Mouse (Mus musculus): Measurements from ENCODE around the gene Thsd7a. TPM values are rescaled to one million over a fixed set of nuclear protein-coding genes. Genes with fewer than 3 reads are reported as not detected.

The Thsd7a gene
- total and polyA plus RNA-seq, 3 experiments, result 0.30 TPM; not detected in 2

DNA sequence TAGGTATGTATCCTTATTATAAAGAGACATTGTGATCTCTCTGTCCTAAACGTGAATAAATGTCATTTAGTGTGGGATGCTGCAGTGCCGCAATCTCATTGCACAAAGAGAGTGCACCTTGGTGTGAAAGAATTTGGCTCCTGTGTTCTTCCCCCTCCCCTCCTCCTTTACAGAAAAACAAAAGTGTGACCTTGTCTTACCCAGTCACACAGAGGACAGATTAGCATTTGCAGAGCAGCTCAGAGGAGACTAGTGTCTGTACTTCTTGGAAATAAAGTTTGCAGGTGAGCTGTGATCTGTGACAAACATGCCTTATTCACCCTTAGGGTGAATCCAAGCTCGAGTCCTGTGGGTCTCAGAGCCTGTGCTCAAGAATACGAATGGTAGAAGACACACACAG, 332.2 kb downstream of the Thsd7a start:
- no peak overlapping the region for H3K9ac ChIP-seq (ENCODE audit: insufficient read depth, low read depth)
- no peaks in the 10 kb centered on the region for H3K27me3 ChIP-seq (replicated peaks)
- no peak for TF ChIP-seq RCOR1 (conservative IDR thresholded peaks at IDR 0.05; ENCODE audit: low read depth, low read length)
- TF ChIP-seq MAX (IDR thresholded peaks at IDR 0.05; ENCODE audit: low read length), result no peak
- no peak for TF ChIP-seq RAD21 (IDR thresholded peaks at IDR 0.05; ENCODE audit: low read depth, low read length)
- no peak for TF ChIP-seq PAX5 (IDR thresholded peaks at IDR 0.05; ENCODE audit: low read length)
- TF ChIP-seq NELFE (IDR thresholded peaks at IDR 0.05; ENCODE audit: low read depth, low read length), result no peak
- no peak for TF ChIP-seq IRF4 (IDR thresholded peaks at IDR 0.05; ENCODE audit: low read depth, low read length)
- no peak for TF ChIP-seq NRF1 (IDR thresholded peaks at IDR 0.05; ENCODE audit: low read depth, low read length)
- no peak for TF ChIP-seq MAZ (IDR thresholded peaks at IDR 0.05; ENCODE audit: low read depth, low read length)
- no peak for TF ChIP-seq JUN (IDR thresholded peaks at IDR 0.05; ENCODE audit: insufficient read depth, low read depth, low read length)
- no peak for TF ChIP-seq CTCF (conservative IDR thresholded peaks at IDR 0.05 in 1 of 2, IDR thresholded peaks at IDR 0.05 in 1 of 2; ENCODE audit: low read depth in 2 of 2, low read length in 2 of 2)
- H3K9me3 ChIP-seq (replicated peaks; ENCODE audit: low read length), result no peaks in the 10 kb centered on the region
- in situ Hi-C loops (cut with MboI; ENCODE audit: low pct_ligation_motif_present, low pct_unique_long_range_greater_than_20kb, low sequenced_read_pairs), result no loop called here
- no peak overlapping the region for H3K27ac ChIP-seq (ENCODE audit: insufficient read depth, low read depth)
- no peak overlapping the region for H3K4me2 ChIP-seq (ENCODE audit: insufficient read depth, low read depth, poor library complexity, severe bottlenecking)
- H3K36me3 ChIP-seq (replicated peaks in 1 of 2; ENCODE audit: control insufficient read depth in 1 of 2, insufficient read depth in 1 of 2, low read length in 1 of 2), result no peaks in the 10 kb centered on the region
- DNase-seq (ENCODE audit: extremely low read depth), result no peak
- no peak overlapping the region for H3K4me3 ChIP-seq (replicated peaks in 1 of 3; ENCODE audit: low read depth in 2 of 3, low read length in 2 of 3, poor library complexity in 1 of 3)
- dilution Hi-C loops (cut with MboI; ENCODE audit: extremely low pct_ligation_motif_present, extremely low pct_unique_long_range_greater_than_20kb, low sequenced_read_pairs), result no loop called here
- H3K4me1 ChIP-seq (ENCODE audit: control insufficient read depth in 1 of 2, insufficient read depth in 2 of 2), result peaks cover 0 to 16% of the 10 kb centered on the region in 2 experiments; a peak in 2 of 4 replicates
- H3K79me2 ChIP-seq (replicated peaks; ENCODE audit: control insufficient read depth, extremely low read depth, insufficient read depth, poor library complexity, severe bottlenecking), result no peaks in the 10 kb centered on the region

DNA sequence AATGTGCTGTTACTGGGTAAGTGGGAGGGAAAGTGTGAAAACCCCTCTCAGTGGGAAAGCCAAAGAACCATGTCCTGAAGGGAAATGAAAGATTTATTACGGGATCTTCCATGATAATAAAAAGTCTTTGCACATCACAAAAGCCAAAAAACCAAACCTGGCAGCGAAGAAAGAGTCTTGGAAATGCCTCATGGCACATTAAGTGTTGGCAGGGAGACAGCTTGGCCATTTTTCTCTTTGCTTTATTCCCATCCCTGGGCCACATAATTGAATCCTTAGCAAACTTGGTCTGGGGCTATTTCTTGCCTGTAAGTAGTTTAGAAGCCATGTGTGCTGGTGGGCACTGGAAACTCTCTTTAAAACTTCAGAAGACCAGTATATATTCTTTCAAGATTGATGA, 344.8 kb downstream of the Thsd7a start:
- Histone ChIP-seq H3K9ac (ENCODE audit: insufficient read depth, low read depth) (no peak overlapping the region), H3K27me3 (replicated peaks) (no peaks in the 10 kb centered on the region), H3K79me2 (replicated peaks; ENCODE audit: control insufficient read depth, extremely low read depth, insufficient read depth, poor library complexity, severe bottlenecking) (no peaks in the 10 kb centered on the region), H3K27ac (ENCODE audit: insufficient read depth, low read depth) (no peak overlapping the region), H3K36me3 (replicated peaks in 1 of 2; ENCODE audit: control insufficient read depth in 1 of 2, insufficient read depth in 1 of 2, low read length in 1 of 2) (no peaks in the 10 kb centered on the region), H3K4me3 (replicated peaks in 1 of 3; ENCODE audit: low read depth in 2 of 3, low read length in 2 of 3, poor library complexity in 1 of 3) (no peak overlapping the region), H3K4me2 (ENCODE audit: insufficient read depth, low read depth, poor library complexity, severe bottlenecking) (no peak overlapping the region), H3K4me1 (ENCODE audit: control insufficient read depth in 1 of 2, insufficient read depth in 2 of 2) (no peaks in the 10 kb centered on the region), H3K9me3 (replicated peaks; ENCODE audit: low read length) (no peaks in the 10 kb centered on the region)
- no peak for DNase-seq (ENCODE audit: extremely low read depth)
- in situ Hi-C loops (cut with MboI; ENCODE audit: low pct_ligation_motif_present, low pct_unique_long_range_greater_than_20kb, low sequenced_read_pairs) (no loop called here), dilution Hi-C loops (cut with MboI; ENCODE audit: extremely low pct_ligation_motif_present, extremely low pct_unique_long_range_greater_than_20kb, low sequenced_read_pairs) (no loop called here)
- TF ChIP-seq UBTF (IDR thresholded peaks at IDR 0.05; ENCODE audit: low read depth, low read length) (no peak), EP300 (IDR thresholded peaks at IDR 0.05; ENCODE audit: low read length) (no peak), ZKSCAN1 (IDR thresholded peaks at IDR 0.05; ENCODE audit: borderline replicate concordance, low read depth, low read length) (no peak), JUND (conservative IDR thresholded peaks at IDR 0.05; ENCODE audit: low read depth, low read length) (no peak), SIN3A (IDR thresholded peaks at IDR 0.05; ENCODE audit: low read length) (no peak), TCF12 (IDR thresholded peaks at IDR 0.05; ENCODE audit: low read depth, low read length) (no peak), MXI1 (IDR thresholded peaks at IDR 0.05; ENCODE audit: low read depth, low read length) (no peak), ZNF384 (IDR thresholded peaks at IDR 0.05; ENCODE audit: low read depth, low read length) (no peak), E2F4 (IDR thresholded peaks at IDR 0.05; ENCODE audit: insufficient replicate concordance, low read depth, low read length) (no peak), MAZ (IDR thresholded peaks at IDR 0.05; ENCODE audit: low read depth, low read length) (no peak)
